Mouse (Mus musculus): ENCODE measurements around the gene Acin1.

DNA sequence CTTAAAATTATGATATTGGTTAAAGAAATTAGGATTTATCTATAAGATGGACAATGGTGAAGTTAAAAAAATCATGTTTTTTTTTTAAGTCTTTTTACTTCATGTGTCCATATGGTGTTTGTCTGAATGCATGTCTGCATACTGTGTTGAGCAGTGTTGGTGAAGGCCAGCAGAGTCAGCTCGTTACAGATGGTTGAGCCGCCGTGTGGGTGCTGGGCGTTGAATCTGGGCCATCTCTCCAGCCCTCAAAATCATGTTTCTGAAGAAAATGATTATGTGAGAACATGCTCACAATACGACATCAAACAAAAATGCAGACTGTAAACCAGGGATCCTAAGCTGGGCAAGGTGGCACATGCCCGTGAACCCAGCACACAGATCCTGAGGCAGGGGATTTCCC, 43.6 kb upstream of the Acin1 start:
- TF ChIP-seq POLR2A (IDR thresholded peaks at IDR 0.05; ENCODE audit: low read depth, low read length), result no peak
- TF ChIP-seq CTCF (IDR thresholded peaks at IDR 0.05; ENCODE audit: extremely low read depth, insufficient read length, insufficient replicate concordance, low read depth, low read length), result no peak

All from small intestine, adult 2 months (tissue).